Mouse (Mus musculus) myocyte (in vitro differentiated cells): ENCODE data around the gene Dcst1. TPM values are rescaled to one million over a fixed set of nuclear protein-coding genes. Genes with fewer than 3 reads are reported as not detected.

Experiments used
- H3K27me3 ChIP-seq: one replicate; pipeline ENCODE4 v1.6.1; 2011; ENCODE audit not compliant: control insufficient read depth, insufficient read depth, insufficient read length
- H3K36me3 ChIP-seq: one replicate; pipeline ENCODE4 v1.6.1; 2011; ENCODE audit not compliant: control insufficient read depth, insufficient read depth
- H3K4me2 ChIP-seq: one replicate; pipeline ENCODE4 v1.6.1; 2011; ENCODE audit warnings: low read depth, control low read depth
- H3K4me3 ChIP-seq: one replicate; pipeline ENCODE4 v1.5.1; 2011; ENCODE audit warnings: mild to moderate bottlenecking, control low read depth, moderate library complexity
- H3K79me2 ChIP-seq: one replicate; pipeline ENCODE4 v1.6.1; 2011; ENCODE audit not compliant: control insufficient read depth, insufficient read depth
- H3ac ChIP-seq: one replicate; pipeline ENCODE4 v1.6.1; 2011; ENCODE audit not compliant: control insufficient read depth, insufficient read length
- CEBPB ChIP-seq: IDR thresholded peaks from 2 replicates; pipeline ENCODE4 v1.6.1; 2011; ENCODE audit warnings: mild to moderate bottlenecking, moderate library complexity; ENCODE audit not compliant: poor library complexity, insufficient read depth, severe bottlenecking
- E2F4 ChIP-seq: IDR thresholded peaks from one replicate; pipeline ENCODE4 v1.6.1; 2011; ENCODE audit warnings: mild to moderate bottlenecking, control low read depth, moderate library complexity; ENCODE audit not compliant: insufficient read depth
- MAX ChIP-seq: IDR thresholded peaks from one replicate; pipeline ENCODE4 v1.6.1; 2011; ENCODE audit warnings: low read depth, mild to moderate bottlenecking, control low read depth
- MYOD1 ChIP-seq, 3 experiments: IDR thresholded peaks; one replicate each; pipeline ENCODE4 v1.6.1; 2011; ENCODE audit warnings: control low read depth in 2 of 3, low read depth in 2 of 3, mild to moderate bottlenecking in 2 of 3, moderate library complexity in 1 of 3; ENCODE audit not compliant: insufficient read length in 2 of 3, control insufficient read depth in 1 of 3
- MYOG ChIP-seq, 3 experiments: IDR thresholded peaks; one replicate each; pipeline ENCODE4 v1.6.1; 2011; ENCODE audit warnings: control low read depth in 2 of 3, low read depth in 2 of 3, mild to moderate bottlenecking in 2 of 3; ENCODE audit not compliant: insufficient read length in 2 of 3, control insufficient read depth in 1 of 3, insufficient read depth in 1 of 3
- POLR2A ChIP-seq: IDR thresholded peaks from one replicate; pipeline ENCODE4 v1.6.1; 2011; ENCODE audit warnings: low read depth, mild to moderate bottlenecking, control low read depth, moderate library complexity; ENCODE audit not compliant: insufficient read length
- POLR2AphosphoS2 ChIP-seq: IDR thresholded peaks from one replicate; pipeline ENCODE4 v1.6.1; 2011; ENCODE audit warnings: low read depth, control low read depth; ENCODE audit not compliant: insufficient read length
- REST ChIP-seq: IDR thresholded peaks from one replicate; pipeline ENCODE4 v1.6.1; 2011; ENCODE audit warnings: mild to moderate bottlenecking, control low read depth, moderate library complexity; ENCODE audit not compliant: insufficient read depth, insufficient read length
- SRF ChIP-seq: IDR thresholded peaks from one replicate; pipeline ENCODE4 v1.6.1; 2011; ENCODE audit warnings: low read depth; ENCODE audit not compliant: control insufficient read depth, insufficient read length
- TCF12 ChIP-seq: IDR thresholded peaks from one replicate; pipeline ENCODE4 v1.6.1; 2011; ENCODE audit warnings: mild to moderate bottlenecking, control low read depth; ENCODE audit not compliant: poor library complexity, insufficient read depth, severe bottlenecking
- TCF3 ChIP-seq: IDR thresholded peaks from one replicate; pipeline ENCODE4 v1.6.1; 2011; ENCODE audit warnings: low read depth, control low read depth; ENCODE audit not compliant: insufficient read length
- USF1 ChIP-seq: IDR thresholded peaks from one replicate; pipeline ENCODE4 v1.6.1; 2011; ENCODE audit warnings: low read depth, mild to moderate bottlenecking, control low read depth, moderate library complexity
- polyA plus RNA-seq: library from polyadenylated mRNA; unstranded; fragments of >200 nt; fragmentation: generic; extraction: Trizol; gene quantifications from one replicate; pipeline ENCODE4 v1.2.1, GENCODE M21; 2012; ENCODE audit warnings: missing spikeins

Gene Dcst1
- polyA plus RNA-seq, 1 experiment = 0.41 TPM

- Histone ChIP-seq H3ac (no peak overlapping the region), H3K36me3 (peaks cover 10% of the 10 kb centered on the region), H3K4me2 (no peak overlapping the region), H3K4me3 (no peak overlapping the region), H3K79me2 (peaks cover 52% of the 10 kb centered on the region), H3K27me3 (no peaks in the 10 kb centered on the region)
- TF ChIP-seq MYOD1 (IDR thresholded peaks at IDR 0.05; ENCODE audit: control insufficient read depth in 1 of 3, insufficient read length in 2 of 3, low read depth in 2 of 3) = no peak
- no peak for TF ChIP-seq CEBPB
- TF ChIP-seq POLR2A = no peak
- TF ChIP-seq POLR2AphosphoS2 = no peak
- no peak for TF ChIP-seq USF1
- no peak for TF ChIP-seq MYOG (IDR thresholded peaks at IDR 0.05; ENCODE audit: control insufficient read depth in 1 of 3, insufficient read depth in 1 of 3, insufficient read length in 2 of 3, low read depth in 2 of 3)
- no peak for TF ChIP-seq TCF12
- TF ChIP-seq REST = no peak
- TF ChIP-seq SRF = no peak
- TF ChIP-seq E2F4 = no peak
- no peak for TF ChIP-seq MAX
- TF ChIP-seq TCF3 = no peak
Measured at GRCm38 (mm10) chr3:89385451-89385850, 20.4 kb upstream of the Dcst1 start.

GRCm38 (mm10) chr3:89384331-89385076 lies 19.5 kb upstream of the Dcst1 start:
- no peak for TF ChIP-seq MYOD1 (IDR thresholded peaks at IDR 0.05; ENCODE audit: control insufficient read depth in 1 of 3, insufficient read length in 2 of 3, low read depth in 2 of 3)
- no peak for TF ChIP-seq POLR2A
- no peak for TF ChIP-seq REST
- TF ChIP-seq MAX = no peak
- no peak for TF ChIP-seq USF1
- TF ChIP-seq E2F4 = no peak
- no peak for TF ChIP-seq TCF12
- no peak for TF ChIP-seq MYOG (IDR thresholded peaks at IDR 0.05; ENCODE audit: control insufficient read depth in 1 of 3, insufficient read depth in 1 of 3, insufficient read length in 2 of 3, low read depth in 2 of 3)
- no peak for TF ChIP-seq SRF
- no peak for TF ChIP-seq TCF3
- no peak overlapping the region for H3ac ChIP-seq
- H3K4me3 ChIP-seq = no peak overlapping the region
- H3K27me3 ChIP-seq = no peaks in the 10 kb centered on the region
- peaks cover 43% of the 10 kb centered on the region for H3K79me2 ChIP-seq
- H3K36me3 ChIP-seq = peaks cover 19% of the 10 kb centered on the region
- no peak overlapping the region for H3K4me2 ChIP-seq

- H3K27me3 ChIP-seq = no peaks in the 10 kb centered on the region
- H3K4me3 ChIP-seq = no peak overlapping the region
- no peak overlapping the region for H3K4me2 ChIP-seq
- no peak overlapping the region for H3ac ChIP-seq
- TF ChIP-seq USF1 (no peak), E2F4 (no peak), TCF3 (no peak)
- H3K79me2 ChIP-seq = peaks cover 35% of the 10 kb centered on the region
- H3K36me3 ChIP-seq = peaks cover 19% of the 10 kb centered on the region
Measured at GRCm38 (mm10) chr3:89383651-89384255, 18.7 kb upstream of the Dcst1 start.

GRCm38 (mm10) chr3:89382950-89383349 lies 17.9 kb upstream of the Dcst1 start:
- Histone ChIP-seq H3K36me3 (peaks cover 19% of the 10 kb centered on the region), H3ac (no peak overlapping the region), H3K27me3 (no peaks in the 10 kb centered on the region), H3K4me3 (no peak overlapping the region), H3K4me2 (no peak overlapping the region), H3K79me2 (peaks cover 30% of the 10 kb centered on the region)
- no peak for TF ChIP-seq TCF3
- no peak for TF ChIP-seq E2F4
- TF ChIP-seq POLR2A = no peak
- TF ChIP-seq MYOD1 (IDR thresholded peaks at IDR 0.05; ENCODE audit: control insufficient read depth in 1 of 3, insufficient read length in 2 of 3, low read depth in 2 of 3) = no peak
- no peak for TF ChIP-seq TCF12
- TF ChIP-seq MAX = no peak
- no peak for TF ChIP-seq MYOG (IDR thresholded peaks at IDR 0.05; ENCODE audit: control insufficient read depth in 1 of 3, insufficient read depth in 1 of 3, insufficient read length in 2 of 3, low read depth in 2 of 3)
- no peak for TF ChIP-seq POLR2AphosphoS2
- TF ChIP-seq REST = no peak
- no peak for TF ChIP-seq SRF
- no peak for TF ChIP-seq USF1
- no peak for TF ChIP-seq CEBPB
